In the genomic region with DNA sequence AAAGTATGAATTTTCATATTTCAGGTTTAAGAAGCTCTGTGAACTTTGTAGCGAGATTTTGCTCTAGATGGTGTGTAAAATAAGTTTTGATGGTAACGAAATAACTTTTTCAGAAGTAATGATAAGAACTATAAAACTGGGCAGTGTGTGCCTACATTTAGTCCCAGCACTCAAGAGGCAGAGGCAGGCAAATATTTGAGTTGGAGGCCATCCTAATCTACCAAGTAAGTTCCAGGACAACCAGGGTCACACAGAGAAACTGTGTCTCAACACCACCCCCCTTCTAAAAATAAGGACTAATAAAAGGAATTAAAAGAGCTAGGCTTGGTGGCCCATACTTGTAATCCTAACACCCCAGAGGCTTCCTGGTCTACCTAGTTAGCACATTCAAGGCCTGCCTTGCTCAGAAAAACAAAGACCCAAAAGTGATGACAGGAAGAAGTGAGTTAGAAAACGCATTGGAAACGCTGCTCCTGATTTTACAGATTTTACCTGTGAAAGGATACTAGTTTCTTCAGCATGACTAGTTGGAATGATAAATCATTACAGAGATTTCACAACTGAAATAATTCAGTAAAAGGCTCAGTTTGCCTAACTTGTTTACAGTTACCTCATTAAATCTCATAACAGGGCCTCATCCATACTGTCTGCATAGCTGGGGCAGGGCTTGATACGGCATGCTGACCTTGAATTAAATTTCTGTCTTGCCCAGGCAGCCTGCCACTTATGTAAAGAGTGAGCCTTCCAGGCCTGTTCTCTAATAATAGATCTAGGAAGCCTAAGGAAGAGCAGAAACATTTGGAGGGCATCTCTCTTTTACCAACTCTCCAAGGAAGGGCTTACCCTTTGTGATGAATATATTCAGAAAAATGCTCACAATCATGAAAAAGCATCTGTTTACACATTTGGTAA, we compare ENCODE assay signal across 11 mouse cellular contexts. TPM values are rescaled to one million over a fixed set of nuclear protein-coding genes. Genes with fewer than 3 reads are reported as not detected.
DNase-seq lines count a peak whose midpoint lies in the region; ATAC-seq and TF ChIP-seq lines count a peak whose summit lies in the region.
"Had no signal": no experiment of that assay in that cellular context is flagged by ENCODE, and none has a peak within 500 bp of the region (broad histone marks: within the 10 kb centered on the region; RNA-seq: fewer than 3 reads in every experiment).

No protein-coding gene starts in this region.

- intact Hi-C loops in left cerebral cortex, postnatal 10 days (cut with DNase I), result no loop called here

- no peaks in the 10 kb centered on the region for H3K9me3 ChIP-seq in lung, embryonic 15.5 days
- no peaks in the 10 kb centered on the region for H3K9me3 ChIP-seq in intestine, postnatal 0 days (ENCODE audit: control insufficient read depth)

- H3K36me3 ChIP-seq in lung, embryonic 15.5 days, result no peaks in the 10 kb centered on the region
- no peaks in the 10 kb centered on the region; the same call in 1 of the 2 replicates for H3K36me3 ChIP-seq in intestine, postnatal 0 days (ENCODE audit: control insufficient read depth, insufficient read depth)

- 48% methylated on average over 5 of the region's 5 CpGs for WGBS in lung, embryonic 15.5 days
- 60% methylated on average over 5 of the region's 5 CpGs for WGBS in intestine, postnatal 0 days

- H3K4me3 ChIP-seq in lung, embryonic 15.5 days, result no peak overlapping the region
- no peak overlapping the region for H3K4me3 ChIP-seq in intestine, postnatal 0 days (ENCODE audit: low read depth, low read length)
- H3K4me3 ChIP-seq: hindbrain, embryonic 13.5 days; kidney, embryonic 15.5 days had no signal

- H3K4me2 ChIP-seq in lung, embryonic 15.5 days, result no peak overlapping the region
- H3K4me2 ChIP-seq in intestine, postnatal 0 days (replicated peaks; ENCODE audit: low read depth), result no peak overlapping the region
- H3K4me2 ChIP-seq: hindbrain, embryonic 13.5 days; kidney, embryonic 15.5 days had no signal

- no peak overlapping the region for H3K9ac ChIP-seq in lung, embryonic 15.5 days
- H3K9ac ChIP-seq in intestine, postnatal 0 days (ENCODE audit: low read depth, low read length), result no peak overlapping the region
- H3K9ac ChIP-seq: hindbrain, embryonic 13.5 days; kidney, embryonic 15.5 days had no signal

- no peaks in the 10 kb centered on the region for H3K27me3 ChIP-seq in lung, embryonic 15.5 days
- H3K27me3 ChIP-seq in intestine, postnatal 0 days (replicated peaks; ENCODE audit: control insufficient read depth, insufficient read depth, low read length), result no peaks in the 10 kb centered on the region
- H3K27me3 ChIP-seq: hindbrain, embryonic 13.5 days; kidney, embryonic 15.5 days had no signal

- DNase-seq in cerebellum, adult 9-10 months, result peak; percentile 54
- no peak for DNase-seq in cerebellum, postnatal 10 days
- DNase-seq in 3T3-L1 (ENCODE audit: low read depth, low spot score), result peak; percentile 12
- peak; percentile 45 to 49 for DNase-seq in heart, adult 9 months (ENCODE audit: low spot score in 2 of 2)
- no peak for DNase-seq in left cerebral cortex, postnatal 10 days (ENCODE audit: extremely low spot score in 1 of 2, low spot score in 2 of 2)
- no peak for DNase-seq in frontal cortex, postnatal 36 days (ENCODE audit: low spot score in 2 of 2)
- DNase-seq: B cell, adult 2 months had no signal

- no peak for ATAC-seq in lung, embryonic 15.5 days (ENCODE audit: borderline replicate concordance, extremely low read depth, low FRiP score, low TSS enrichment)
- ATAC-seq in intestine, postnatal 0 days, result no peak

- TF ChIP-seq CTCF in intestine, postnatal 0 days (IDR thresholded peaks at IDR 0.05; ENCODE audit: low read depth), result no peak

- peak overlapping the region; percentile 27 for H3K27ac ChIP-seq in lung, embryonic 15.5 days
- H3K27ac ChIP-seq in intestine, postnatal 0 days (ENCODE audit: low read depth, low read length), result no peak overlapping the region
- H3K27ac ChIP-seq: hindbrain, embryonic 13.5 days; kidney, embryonic 15.5 days had no signal

- H3K4me1 ChIP-seq in lung, embryonic 15.5 days, result peaks cover 16% of the 10 kb centered on the region
- no peaks in the 10 kb centered on the region for H3K4me1 ChIP-seq in intestine, postnatal 0 days (replicated peaks; ENCODE audit: control insufficient read depth, insufficient read depth, low read length)
- H3K4me1 ChIP-seq: hindbrain, embryonic 13.5 days; kidney, embryonic 15.5 days had no signal

RNA-seq across cellular contexts. Expression of a gene that starts 32.2 kb away (rescaled TPM):
- polyA plus RNA-seq in lung, embryonic 15.5 days (2015; fragmentation: Nextera tagmentation; extraction: Ambion mirVana), result 20.7 and 22.8 TPM in 2 replicates
- 10 to 100 TPM; 23.6 to 25.8 TPM for total RNA-seq in left cerebral cortex, postnatal 10 days (2021)
- polyA plus RNA-seq in intestine, postnatal 0 days (2015; fragmentation: Nextera tagmentation; extraction: Ambion mirVana), result 26.9 and 29.9 TPM in 2 replicates

Comparison
In these comparisons a context has a peak if more than half of its experiments do, and no peak if none do; other contexts are left out.
1. DNase-seq: peak in cerebellum, adult 9-10 months (single experiment), 3T3-L1 (single experiment) and heart, adult 9 months (2 of 2); none in cerebellum, postnatal 10 days (0 of 2), left cerebral cortex, postnatal 10 days (0 of 2) and frontal cortex, postnatal 36 days (0 of 2).